Mouse (Mus musculus): ENCODE measurements around the gene Cd4.

- TF ChIP-seq CTCF (conservative IDR thresholded peaks at IDR 0.05; ENCODE audit: insufficient read depth, insufficient read length, low read depth, low read length) (no peak), POLR2A (IDR thresholded peaks at IDR 0.05; ENCODE audit: low read depth, low read length) (no peak)
These were observed 29.3 kb downstream of the Cd4 start for GRCm38 (mm10) chr6:124858561-124859318.
